Mouse (Mus musculus): ENCODE measurements around the gene Rbak.
A peak's percentile ranks its signal among the peaks of the same experiment; 100 is the strongest.
"Not testable (repeated sequence)": the region's sequence is repeated elsewhere in the genome, so short reads cannot be mapped to it uniquely, and the experiment has no call there.

Rbak gene

DNA sequence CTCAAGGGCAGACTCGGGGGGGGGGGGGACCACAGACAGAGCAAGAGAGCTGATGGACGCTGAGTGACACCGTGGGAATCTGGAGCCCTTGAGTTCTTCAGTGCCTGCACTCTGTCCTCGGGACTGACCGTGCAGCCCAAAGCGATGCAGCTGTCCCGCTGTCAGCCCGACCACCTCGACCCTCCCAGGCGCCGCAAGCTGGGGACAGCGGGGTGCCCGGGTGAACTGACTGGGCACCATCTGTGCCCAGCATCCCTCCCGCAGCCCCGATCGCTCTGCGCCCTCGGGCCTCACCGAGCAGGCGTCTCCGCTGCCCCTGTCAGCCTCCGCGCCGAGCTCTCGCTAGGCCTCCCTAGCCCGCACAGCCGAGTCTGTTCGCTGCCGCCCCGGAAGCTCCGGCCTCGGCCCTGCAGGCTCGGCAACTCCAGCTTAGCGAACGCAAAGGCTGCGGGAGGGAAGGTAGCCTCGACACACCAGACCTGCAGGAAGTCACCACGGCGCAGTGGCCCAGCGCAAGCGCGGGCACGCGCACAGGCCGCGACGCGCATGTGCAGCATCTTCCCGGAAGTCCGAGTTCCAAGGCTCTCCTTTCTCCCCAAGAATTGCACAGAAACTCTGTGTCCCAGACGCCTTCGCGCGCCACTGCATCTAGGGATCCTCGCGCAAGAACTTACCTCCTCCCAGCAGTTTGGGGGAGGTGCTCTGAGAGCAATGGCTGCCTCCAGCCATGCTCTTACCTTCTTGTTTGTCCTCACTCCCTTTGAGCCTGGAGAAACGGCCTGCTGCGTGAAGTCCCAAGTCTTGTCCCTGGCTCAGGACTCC lies at the start of gene Rbak, which contains the start of gene Spdye4b:
Gene Rbak, minus strand, starts transcription at position 521 of the 822 bp plus-strand sequence.
Gene Spdye4b, plus strand, starts transcription at position 763 of the 822 bp plus-strand sequence.
- DNase-seq (ENCODE audit: extremely low read depth, insufficient read length, low spot score), result peak; percentile 98

DNA sequence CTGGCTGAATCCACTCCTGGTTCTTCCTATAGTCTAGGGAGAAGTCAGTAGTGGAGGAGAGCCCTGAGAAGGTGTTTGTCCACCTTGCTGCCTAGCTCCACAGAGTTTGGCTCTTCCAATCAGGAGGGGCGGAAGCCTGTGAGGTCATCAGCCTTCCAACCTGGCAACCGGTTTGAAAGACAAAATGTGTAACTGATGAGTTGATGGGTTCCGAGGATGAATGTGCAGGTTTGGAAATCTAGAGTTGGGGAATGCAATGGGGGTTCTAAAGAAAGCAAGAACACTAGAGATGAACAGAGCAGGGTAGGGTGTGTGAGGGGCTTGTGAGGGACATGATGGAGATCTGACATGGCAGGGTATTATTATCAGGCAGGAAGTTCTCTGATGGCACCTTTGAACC lies 46.2 kb upstream of the Rbak start, which contains the start of gene Spdye4a:
Gene Spdye4a, minus strand, starts transcription at position 101 of the 400 bp plus-strand sequence.
- no peak for DNase-seq (ENCODE audit: extremely low read depth, insufficient read length, low spot score)

GRCm38 (mm10) chr5:143222287-143222686 lies 41.7 kb upstream of the Rbak start:
- DNase-seq (ENCODE audit: extremely low read depth, insufficient read length, low spot score), result no peak

DNA sequence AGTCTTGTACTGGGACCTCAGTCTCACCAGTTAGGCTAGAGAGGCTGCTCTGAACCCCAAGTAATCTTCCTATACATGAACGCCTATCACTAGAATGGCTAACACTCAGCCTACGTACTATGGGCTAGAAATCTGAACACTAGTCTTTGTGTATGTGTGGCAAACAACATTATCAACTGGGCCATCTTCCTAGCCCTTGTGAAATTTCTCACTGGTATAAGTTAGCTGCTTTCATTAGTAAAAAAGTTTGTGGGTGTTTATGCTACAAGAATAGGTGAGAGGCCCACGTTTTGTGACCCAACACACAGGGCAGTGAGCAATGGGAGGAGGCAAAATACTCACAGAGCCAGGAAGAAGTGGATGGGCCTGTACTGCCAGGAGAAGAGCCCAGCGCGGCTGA lies 40.4 kb upstream of the Rbak start:
- no peak for DNase-seq (ENCODE audit: extremely low read depth, insufficient read length, low spot score)

- DNase-seq (ENCODE audit: extremely low read depth, insufficient read length, low spot score), result no peak
Measured at GRCm38 (mm10) chr5:143213832-143214231, 33.3 kb upstream of the Rbak start.

- DNase-seq (ENCODE audit: extremely low read depth, insufficient read length, low spot score), result no peak
Measured at GRCm38 (mm10) chr5:143205015-143205414, 24.4 kb upstream of the Rbak start.

DNA sequence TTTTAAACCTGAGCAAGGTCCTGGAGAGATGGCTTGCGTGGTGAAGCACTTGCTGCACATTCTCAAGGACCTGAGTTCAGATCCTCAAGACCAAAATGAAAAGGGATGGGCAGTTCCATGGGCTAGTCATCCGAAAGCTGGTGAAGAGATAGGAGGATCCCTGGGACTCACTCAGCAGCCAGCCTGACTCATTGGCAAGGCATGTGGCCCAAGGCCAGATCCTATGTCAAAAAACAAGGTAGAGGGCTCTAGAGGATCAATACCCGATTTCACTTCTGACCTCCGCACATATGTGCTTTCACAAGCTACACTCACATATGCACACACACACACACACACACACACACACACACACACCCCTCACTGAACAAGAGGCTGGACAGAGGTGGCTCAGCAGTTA lies 15.9 kb upstream of the Rbak start:
- peak; percentile 33 for DNase-seq (ENCODE audit: extremely low read depth, insufficient read length, low spot score)

- DNase-seq (ENCODE audit: extremely low read depth, insufficient read length, low spot score), result no peak
Measured at GRCm38 (mm10) chr5:143195166-143195565, 14.6 kb upstream of the Rbak start.

GRCm38 (mm10) chr5:143194747-143195146 lies 14.2 kb upstream of the Rbak start:
- DNase-seq (ENCODE audit: extremely low read depth, insufficient read length, low spot score), result peak; percentile 22

GRCm38 (mm10) chr5:143192806-143193205 lies 12.2 kb upstream of the Rbak start:
- no peak for DNase-seq (ENCODE audit: extremely low read depth, insufficient read length, low spot score)

GRCm38 (mm10) chr5:143188014-143188413 lies 7.4 kb upstream of the Rbak start:
- DNase-seq (ENCODE audit: extremely low read depth, insufficient read length, low spot score), result not testable (repeated sequence)

- peak; percentile 34 for DNase-seq (ENCODE audit: extremely low read depth, insufficient read length, low spot score)
Measured at GRCm38 (mm10) chr5:143179179-143179578, 1.4 kb downstream of the Rbak start.

DNA sequence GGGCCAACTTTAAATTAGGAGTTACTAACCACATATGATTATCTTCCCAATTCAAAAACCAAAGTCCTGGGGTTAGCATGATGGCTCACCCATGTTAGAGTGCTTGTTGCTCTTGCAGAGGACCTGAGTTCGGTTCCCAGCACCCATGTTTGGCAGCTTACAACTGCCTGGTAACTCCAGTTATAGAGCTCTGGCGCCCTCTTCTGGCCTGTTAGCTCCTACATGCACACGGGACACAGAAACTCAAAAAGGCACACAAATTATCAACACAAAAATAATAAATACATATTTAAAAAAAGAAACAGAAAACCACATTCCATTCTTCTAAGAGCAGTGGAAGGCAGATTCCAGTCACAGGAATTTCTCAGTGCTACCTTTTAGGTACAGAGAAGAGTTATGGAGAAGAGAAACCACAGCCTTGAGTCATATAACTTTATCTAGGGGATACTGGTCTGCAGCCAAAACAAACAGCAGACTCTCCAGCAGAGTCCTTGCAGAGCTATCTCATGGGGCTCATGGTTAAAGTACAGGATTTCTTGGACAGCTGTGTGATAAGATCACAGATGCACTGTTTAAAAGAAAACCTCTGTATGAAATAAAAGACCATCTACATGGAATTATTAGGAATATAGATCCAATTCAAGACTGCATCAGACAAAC lies 2.9 kb downstream of the Rbak start:
- peak; percentile 15 for DNase-seq (ENCODE audit: extremely low read depth, insufficient read length, low spot score)

DNA sequence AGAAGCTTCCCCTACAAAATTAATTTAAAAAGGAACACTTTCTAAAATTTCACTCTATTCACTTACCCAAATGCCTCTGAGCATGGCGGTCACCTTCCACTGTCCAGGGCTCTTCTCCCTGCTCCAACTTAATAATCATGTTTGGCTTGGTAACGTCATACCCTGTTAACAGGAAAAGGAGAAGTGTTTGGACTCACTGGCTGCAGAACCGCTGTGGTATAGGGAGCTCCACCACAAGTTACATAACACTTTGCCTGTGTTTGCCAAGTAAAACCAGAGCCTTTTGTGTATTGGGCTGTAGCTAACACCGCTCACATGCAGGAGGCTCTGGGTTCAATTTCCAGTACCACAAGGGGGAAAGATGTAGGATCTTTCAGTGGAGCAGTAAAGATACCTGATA lies 4.6 kb downstream of the Rbak start:
- no peak for DNase-seq (ENCODE audit: extremely low read depth, insufficient read length, low spot score)

DNA sequence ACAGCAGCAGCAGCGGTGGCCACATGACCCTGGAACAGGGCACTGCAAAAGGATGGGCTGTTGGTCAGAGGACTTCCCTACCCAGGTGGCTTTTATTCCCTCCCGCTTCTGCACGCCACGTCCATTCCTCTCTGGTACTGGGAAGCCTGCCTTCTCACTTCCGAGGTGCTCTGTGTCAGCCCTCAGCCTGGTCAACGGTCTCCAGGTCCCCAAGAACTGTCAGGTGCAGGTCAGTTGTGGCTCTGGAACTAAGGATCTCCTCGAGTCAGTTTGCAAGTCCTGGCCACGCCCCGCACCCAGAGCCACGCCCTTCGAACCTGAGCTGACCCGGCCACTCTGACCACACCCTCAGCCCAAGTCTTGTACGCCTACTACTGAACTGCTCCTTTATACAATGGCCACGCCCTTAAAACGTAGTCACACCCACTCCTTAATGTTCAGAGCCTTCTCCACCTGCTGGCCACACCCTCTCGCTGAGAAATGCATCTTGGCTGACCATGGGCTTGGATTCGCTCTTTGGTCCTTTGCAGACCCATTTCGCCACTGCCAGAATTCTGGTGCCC lies 15.0 kb downstream of the Rbak start:
- DNase-seq (ENCODE audit: extremely low read depth, insufficient read length, low spot score), result peak; percentile 40

DNA sequence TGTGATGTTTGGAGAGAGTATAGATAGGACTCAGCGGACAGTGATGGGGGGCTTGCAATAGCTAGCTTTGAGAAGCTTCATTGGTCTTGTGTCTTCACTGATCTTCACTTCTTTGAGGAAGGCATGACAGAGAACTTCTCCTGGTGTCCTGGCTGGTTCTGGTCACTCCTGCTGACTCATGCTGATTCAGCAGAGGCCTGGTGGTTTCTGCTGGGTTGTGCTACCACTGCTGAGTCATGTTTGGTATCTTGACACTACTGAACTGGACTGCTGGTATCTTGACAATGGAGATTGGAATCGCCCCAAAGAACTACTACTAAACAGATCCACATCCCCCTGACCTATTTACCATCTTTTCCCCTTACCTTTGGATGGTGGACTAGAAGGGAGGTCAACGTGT lies 25.0 kb downstream of the Rbak start:
- no peak for DNase-seq (ENCODE audit: extremely low read depth, insufficient read length, low spot score)

DNA sequence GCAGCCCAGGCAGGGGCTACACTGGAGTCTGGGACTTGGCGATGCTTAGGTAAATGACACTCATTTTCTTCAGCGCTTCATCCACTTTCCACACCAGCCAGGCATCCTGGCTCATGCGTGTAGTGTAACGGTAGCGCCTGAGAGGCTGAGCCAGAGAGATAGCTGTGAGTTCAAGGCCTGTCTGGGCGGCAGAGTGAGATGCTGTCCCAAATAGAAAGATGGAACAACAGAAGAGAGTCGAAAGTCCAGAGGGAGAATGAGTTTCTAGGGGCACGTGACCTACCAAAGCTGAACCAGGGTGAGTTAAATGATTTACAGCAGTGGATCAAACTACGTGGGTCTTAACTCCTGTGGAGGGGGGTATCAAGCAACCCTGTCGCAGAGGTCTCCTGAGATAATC lies 26.8 kb downstream of the Rbak start:
- DNase-seq (ENCODE audit: extremely low read depth, insufficient read length, low spot score), result no peak

DNA sequence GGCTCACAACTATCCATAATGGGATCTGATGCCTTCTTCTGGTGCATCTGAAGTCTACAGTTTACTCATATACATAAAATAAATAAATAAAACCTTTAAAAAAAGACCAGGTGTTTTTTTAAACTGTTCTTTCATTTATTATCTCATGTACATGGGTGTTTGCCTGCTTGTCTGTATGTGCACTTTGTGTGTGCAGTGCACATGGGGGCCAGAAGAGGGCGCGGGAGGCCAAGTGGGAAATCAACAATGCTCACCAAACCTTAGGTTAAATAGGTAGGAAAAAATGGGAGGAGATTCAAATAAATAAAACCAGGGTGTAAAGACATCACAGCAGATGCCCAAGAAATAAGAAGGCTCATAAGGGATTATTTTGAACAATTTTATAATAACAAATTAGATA lies 30.5 kb downstream of the Rbak start:
- no peak for DNase-seq (ENCODE audit: extremely low read depth, insufficient read length, low spot score)

GRCm38 (mm10) chr5:143149536-143149935 lies 31.0 kb downstream of the Rbak start:
- DNase-seq (ENCODE audit: extremely low read depth, insufficient read length, low spot score), result no peak

DNA sequence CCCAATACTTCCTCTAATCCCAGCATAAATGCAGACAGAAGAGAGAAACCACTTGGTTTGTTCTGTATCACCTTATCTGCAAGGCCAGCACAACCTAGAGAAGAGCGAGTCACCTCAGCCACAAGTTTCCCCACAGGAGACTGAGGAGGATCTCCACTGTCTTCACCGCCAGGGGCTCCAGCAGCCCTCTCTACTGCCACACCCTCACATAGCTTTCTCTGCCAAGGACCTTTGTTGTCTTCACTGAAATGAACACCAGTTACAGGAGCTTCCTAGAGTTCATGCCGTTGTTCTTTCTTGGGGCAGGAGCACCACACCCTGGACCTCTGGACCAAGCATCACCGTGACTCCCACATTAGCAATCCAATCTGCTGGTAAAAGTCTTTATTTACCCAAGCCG lies 31.9 kb downstream of the Rbak start:
- DNase-seq (ENCODE audit: extremely low read depth, insufficient read length, low spot score), result no peak

GRCm38 (mm10) chr5:143147481-143147880 lies 33.1 kb downstream of the Rbak start, which contains the start of gene Olfr718-ps1:
TSS of gene Olfr718-ps1 (minus strand) at chr5:143147581.
- no peak for DNase-seq (ENCODE audit: extremely low read depth, insufficient read length, low spot score)
